Mouse (Mus musculus) urinary bladder, adult 2 months (tissue): ENCODE data around the gene Wdr82. TPM values are rescaled to one million over a fixed set of nuclear protein-coding genes. Genes with fewer than 3 reads are reported as not detected.
"Not testable (repeated sequence)": the region's sequence is repeated elsewhere in the genome, so short reads cannot be mapped to it uniquely, and the experiment has no call there.

ENCODE experiments used
- DNase-seq: peaks from one replicate; pipeline ENCODE4 v3.0.0; 2022; ENCODE audit warnings: low spot score
- polyA plus RNA-seq: library from polyadenylated mRNA; depleted of rRNA; stranded (reverse); fragments of >200 nt; gene quantifications from 2 replicates; pipeline ENCODE4 v1.2.3, GENCODE M21; 2012

Wdr82 gene
- polyA plus RNA-seq, 1 experiment, result 72.1 TPM

GRCm38 (mm10) chr9:106166709-106167108 is 4.0 kb upstream of the Wdr82 start:
- no peak for DNase-seq

- no peak for DNase-seq
These were observed 3.5 kb upstream of the Wdr82 start for GRCm38 (mm10) chr9:106167241-106167640.

GRCm38 (mm10) chr9:106167703-106168102 is 3.0 kb upstream of the Wdr82 start:
- DNase-seq, result no peak

GRCm38 (mm10) chr9:106169006-106169405 is 1.7 kb upstream of the Wdr82 start:
- DNase-seq, result not testable (repeated sequence)

- no peak for DNase-seq
These were observed 811 bp upstream of the Wdr82 start for GRCm38 (mm10) chr9:106169917-106170316.

GRCm38 (mm10) chr9:106171346-106172158 is 824 bp downstream of the Wdr82 start:
- DNase-seq, result peak; percentile 57

- DNase-seq, result no peak
These were observed 1.8 kb downstream of the Wdr82 start for GRCm38 (mm10) chr9:106172527-106172926.

GRCm38 (mm10) chr9:106173363-106173762 is 2.6 kb downstream of the Wdr82 start:
- DNase-seq, result no peak

GRCm38 (mm10) chr9:106175552-106176200 is 4.9 kb downstream of the Wdr82 start:
- no peak for DNase-seq

GRCm38 (mm10) chr9:106176769-106177168 is 6.0 kb downstream of the Wdr82 start:
- no peak for DNase-seq

- no peak for DNase-seq
These were observed 7.1 kb downstream of the Wdr82 start for GRCm38 (mm10) chr9:106177799-106178198.

- no peak for DNase-seq
These were observed 8.7 kb downstream of the Wdr82 start for GRCm38 (mm10) chr9:106179454-106179853.

GRCm38 (mm10) chr9:106179964-106180363 is 9.2 kb downstream of the Wdr82 start:
- no peak for DNase-seq

GRCm38 (mm10) chr9:106182146-106182545 is 11.4 kb downstream of the Wdr82 start:
- no peak for DNase-seq

- DNase-seq, result no peak
These were observed 13.3 kb downstream of the Wdr82 start for GRCm38 (mm10) chr9:106183996-106184395.

GRCm38 (mm10) chr9:106191355-106191754 is 20.6 kb downstream of the Wdr82 start:
- no peak for DNase-seq

- DNase-seq, result no peak
These were observed 21.3 kb downstream of the Wdr82 start for GRCm38 (mm10) chr9:106192024-106192423.

- no peak for DNase-seq
These were observed 22.3 kb downstream of the Wdr82 start for GRCm38 (mm10) chr9:106192998-106193397.

- DNase-seq, result no peak
These were observed 23.4 kb downstream of the Wdr82 start for GRCm38 (mm10) chr9:106193930-106194807.

GRCm38 (mm10) chr9:106195693-106196092 is 25.0 kb downstream of the Wdr82 start:
- DNase-seq, result no peak

- no peak for DNase-seq
These were observed 26.5 kb downstream of the Wdr82 start for GRCm38 (mm10) chr9:106197081-106197713.

GRCm38 (mm10) chr9:106197732-106198131 is 27.0 kb downstream of the Wdr82 start:
- no peak for DNase-seq
